Mouse (Mus musculus) gastrocnemius, adult 2 months (tissue): ENCODE measurements around the gene Ppp1r3a. TPM values are rescaled to one million over a fixed set of nuclear protein-coding genes. Genes with fewer than 3 reads are reported as not detected.
"Not testable (repeated sequence)": the region's sequence is repeated elsewhere in the genome, so short reads cannot be mapped to it uniquely, and the experiment has no call there.

Experiments
- DNase-seq: peaks from one replicate; pipeline ENCODE4 v3.0.0; 2022
- H3K27ac ChIP-seq: fragments of 200-600 bp; 2 replicates; pipeline ENCODE4 v1.8.1; 2022; ENCODE audit warnings: mild to moderate bottlenecking
- H3K4me3 ChIP-seq: fragments of 200-600 bp; 2 replicates; pipeline ENCODE4 v1.8.1; 2022; ENCODE audit warnings: mild to moderate bottlenecking, moderate library complexity
- CTCF ChIP-seq: fragments of 200-600 bp; IDR thresholded peaks from 2 replicates; pipeline ENCODE4 v1.8.1; 2022; ENCODE audit warnings: antibody characterized with exemption, mild to moderate bottlenecking, moderate library complexity
- intact Hi-C: fragments of 180-260 bp; cut with DNase I; formaldehyde crosslinking; loops from one replicate; pipeline ENCODE4 v1.15.1; 2025
- total RNA-seq, 2 experiments: library from RNA; stranded (reverse); gene quantifications; 2 replicates each; pipeline ENCODE4 v1.2.3; 2021

Gene Ppp1r3a
- total RNA-seq, 2 experiments from 2014 or later, result 226 to 230 TPM

DNA sequence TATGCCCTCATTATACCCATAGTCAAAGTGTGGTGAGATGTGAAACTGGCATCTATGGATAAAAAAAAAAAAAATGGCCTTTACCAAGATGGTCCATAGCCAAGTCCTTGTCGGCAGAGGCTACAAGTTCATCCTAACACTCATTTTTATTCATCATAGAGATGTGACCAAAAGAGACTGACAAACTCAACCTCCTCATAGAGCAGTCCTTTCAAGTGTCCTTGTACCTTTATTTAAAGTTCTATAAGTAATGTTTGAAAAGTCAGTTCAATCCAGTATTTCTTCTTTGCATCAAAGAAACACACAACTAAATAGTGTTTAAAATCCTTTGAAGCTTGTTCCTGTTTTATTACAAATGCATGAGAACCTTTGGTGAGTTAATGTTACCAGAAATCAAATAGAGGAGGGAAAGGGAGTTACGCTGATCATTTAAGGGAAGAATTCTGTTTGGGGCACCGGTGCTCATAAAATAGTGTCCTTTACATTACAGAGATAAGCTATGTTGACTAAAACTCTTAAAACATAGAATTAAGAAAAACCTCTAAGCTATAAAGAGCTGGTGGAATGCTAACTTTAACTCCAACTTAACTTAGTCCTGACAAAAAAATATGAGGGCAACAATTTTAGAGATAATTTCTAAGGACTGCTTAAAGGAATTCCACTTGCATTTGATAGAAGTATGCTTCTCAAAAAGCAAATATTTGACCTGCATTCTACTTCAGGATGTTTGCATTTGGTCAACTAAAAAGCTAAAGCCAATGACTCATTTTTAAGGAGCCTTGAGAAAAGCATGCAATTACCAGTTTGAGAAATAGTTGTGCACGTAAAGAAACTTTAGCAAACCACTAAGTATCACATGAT lies 39.7 kb downstream of the Ppp1r3a start:
- Histone ChIP-seq H3K4me3 (no peak overlapping the region; the same call in 1 of the 2 replicates), H3K27ac (peak overlapping the region; percentile 89; the same call in 1 of the 2 replicates)
- intact Hi-C loops, result no loop called here
- DNase-seq, result no peak
- no peak for TF ChIP-seq CTCF

DNA sequence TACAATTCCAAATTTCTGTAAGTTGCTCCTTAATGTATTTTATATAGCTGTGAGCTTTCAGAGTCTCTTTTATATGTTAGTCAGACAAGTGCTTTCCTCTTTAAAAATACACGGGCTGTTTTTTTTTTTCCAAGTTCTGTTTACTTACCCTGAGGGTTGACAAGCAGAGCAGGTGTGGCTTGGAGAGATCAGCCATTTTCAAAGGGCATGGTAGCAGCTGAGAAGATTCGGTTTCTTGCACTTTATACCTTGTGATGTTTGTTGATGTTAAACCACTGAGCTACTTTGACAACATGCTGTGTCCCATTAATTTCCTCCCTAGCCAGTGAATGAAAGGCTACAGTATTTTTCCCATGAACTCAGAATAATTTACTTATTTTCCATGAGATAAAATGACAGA lies 42.9 kb downstream of the Ppp1r3a start:
- DNase-seq, result peak; percentile 56
- intact Hi-C loops, result loop anchor here (5.0 kb wide), 2 partner anchors 40 to 125 kb away; no protein-coding TSS in a partner anchor
- no peak for TF ChIP-seq CTCF
- peak overlapping the region; percentile 89 for H3K27ac ChIP-seq
- H3K4me3 ChIP-seq, result peak overlapping the region; percentile 58

DNA sequence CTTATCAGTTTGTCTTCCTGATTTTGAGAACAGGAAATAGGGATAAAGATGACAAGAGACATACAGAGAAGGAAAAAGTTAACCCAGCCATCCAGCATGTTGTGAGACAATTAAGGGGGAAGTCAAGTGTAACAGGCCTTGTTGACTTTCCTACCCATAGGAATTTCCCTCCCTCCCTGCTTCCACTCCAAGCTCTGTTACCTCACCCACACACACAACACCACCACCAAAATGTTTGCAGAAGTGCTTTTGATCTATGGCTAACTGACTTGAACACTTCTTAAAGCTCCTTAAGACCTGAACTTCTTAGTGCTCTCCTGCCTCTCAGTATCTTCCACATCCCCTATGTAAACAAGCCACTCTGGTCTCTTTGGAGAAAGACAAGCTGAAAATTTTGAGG lies 55.0 kb downstream of the Ppp1r3a start:
- DNase-seq, result no peak
- no peak for TF ChIP-seq CTCF
- Histone ChIP-seq H3K27ac (no peak overlapping the region), H3K4me3 (no peak overlapping the region)
- intact Hi-C loops, result no loop called here

DNA sequence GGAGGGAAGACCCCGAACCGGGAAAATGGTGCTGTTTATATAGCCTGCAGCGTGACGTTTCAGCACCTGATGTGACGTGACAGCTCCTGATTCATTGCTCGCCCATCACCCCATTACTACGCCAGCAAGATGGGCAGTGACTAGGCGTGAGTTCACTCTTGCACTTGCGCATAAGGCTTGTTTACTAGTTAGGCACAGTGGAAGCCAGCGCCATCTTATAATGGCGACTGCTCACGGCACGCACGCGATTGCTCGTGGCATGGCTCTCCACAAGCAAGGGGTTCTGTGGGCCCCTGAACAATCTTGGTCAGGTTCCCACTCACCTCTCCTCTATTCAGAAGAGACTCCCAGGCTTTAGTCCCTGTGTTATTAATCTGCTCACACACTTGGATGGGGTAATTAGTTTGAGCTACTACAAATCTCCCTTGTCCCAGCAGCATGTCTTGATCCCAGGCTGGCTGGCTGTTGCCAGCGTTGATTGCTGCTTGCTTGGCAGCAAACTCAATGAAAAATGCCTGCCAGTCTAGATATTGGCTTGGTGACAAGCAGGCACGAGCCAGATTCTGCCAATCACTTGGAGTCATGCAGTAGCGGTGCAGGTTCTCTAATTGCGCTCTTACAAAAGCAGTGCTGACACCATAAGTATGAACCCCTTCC lies 75.7 kb downstream of the Ppp1r3a start:
- DNase-seq, H3K27ac ChIP-seq, H3K4me3 ChIP-seq, intact Hi-C loops: not testable (repeated sequence)

DNA sequence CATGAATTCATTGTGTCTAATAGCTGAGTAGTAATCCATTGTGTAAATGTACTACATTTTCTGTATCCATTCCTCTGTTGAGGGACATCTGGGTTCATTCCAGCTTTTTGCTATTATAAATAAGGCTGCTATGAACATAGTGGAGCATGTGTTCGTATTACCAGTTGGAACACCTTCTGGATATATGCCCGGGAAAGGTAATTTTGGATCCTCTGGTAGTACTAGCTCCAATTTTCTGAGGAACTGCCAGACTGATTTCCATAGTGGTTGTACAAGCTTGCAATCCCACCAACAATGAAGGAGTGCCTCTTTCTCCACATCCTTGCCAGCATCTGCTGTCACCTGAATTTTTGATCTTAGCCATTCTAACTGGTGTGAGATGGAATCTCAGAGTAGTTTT lies 86.1 kb downstream of the Ppp1r3a start:
- DNase-seq, intact Hi-C loops, H3K4me3 ChIP-seq, H3K27ac ChIP-seq: not testable (repeated sequence)

- intact Hi-C loops, H3K27ac ChIP-seq, DNase-seq, H3K4me3 ChIP-seq: not testable (repeated sequence)
Observed at GRCm38 (mm10) chr6:14667651-14668050, 87.4 kb downstream of the Ppp1r3a start.

Other genes with a start within 250 kb of the Ppp1r3a start
- 1 to 10 TPM; 1.4 to 2.8 TPM for gene Foxp2, start 146.1 kb upstream of the Ppp1r3a start, total RNA-seq